Mouse (Mus musculus) kidney, postnatal 0 days (tissue): ENCODE measurements at regions not wholly inside any gene's neighbourhood (a gene's known extent, or its start where the extent isn't known, plus 50 kb on each side); places are given as distances from the start of the nearest gene placed in this dataset.

Source experiments
- ATAC-seq: fragments of 200-750 bp; cut with Nextera tagmentation; replicated peaks from 2 replicates; pipeline ENCODE4 v1.8.0; 2017; ENCODE audit warnings: low read depth, moderate number of reproducible peaks, moderate TSS enrichment, moderate library complexity; ENCODE audit not compliant: low FRiP score
- DNase-seq: peaks from one replicate; pipeline ENCODE4 v3.0.0-alpha.2; 2016; ENCODE audit warnings: low spot score
- H3K27ac ChIP-seq: fragments of 300-500 bp; sonication (generic); 2 replicates; pipeline ENCODE4 v1.5.1; 2014; ENCODE audit warnings: mild to moderate bottlenecking
- H3K27me3 ChIP-seq: fragments of 300-500 bp; sonication (generic); 2 replicates; pipeline ENCODE4 v1.6.1; 2014; ENCODE audit warnings: low read length, mixed read lengths; ENCODE audit not compliant: insufficient read depth
- H3K36me3 ChIP-seq: fragments of 300-500 bp; sonication (generic); 2 replicates; pipeline ENCODE4 v1.6.1; 2014; ENCODE audit warnings: low read length, mixed read lengths; ENCODE audit not compliant: insufficient read depth
- H3K4me1 ChIP-seq: fragments of 300-500 bp; sonication (generic); replicated peaks from 2 replicates; pipeline ENCODE4 v1.6.1; 2014; ENCODE audit warnings: antibody characterized with exemption, low read length, mixed read lengths; ENCODE audit not compliant: insufficient read depth
- H3K4me2 ChIP-seq: fragments of 300-500 bp; sonication (generic); 2 replicates; pipeline ENCODE4 v1.6.1; 2014; ENCODE audit warnings: mild to moderate bottlenecking, low read length, moderate library complexity, mixed read lengths
- H3K4me3 ChIP-seq: fragments of 300-500 bp; sonication (generic); replicated peaks from 2 replicates; pipeline ENCODE4 v1.5.1; 2014; ENCODE audit warnings: low read depth, low read length
- H3K9ac ChIP-seq: fragments of 300-500 bp; sonication (generic); 2 replicates; pipeline ENCODE4 v1.6.1; 2014; ENCODE audit warnings: low read depth, low read length
- H3K9me3 ChIP-seq: fragments of 300-500 bp; sonication (generic); replicated peaks from 2 replicates; pipeline ENCODE4 v1.6.1; 2016; ENCODE audit warnings: low read length, inconsistent platforms, mixed read lengths
- CTCF ChIP-seq: IDR thresholded peaks from 2 replicates; pipeline ENCODE4 v1.5.1; 2016; ENCODE audit warnings: antibody characterized with exemption, low read depth, mild to moderate bottlenecking, moderate library complexity
- WGBS: fragments of 180-500 bp; shearing (Covaris S2); extraction: QIAGEN DNeasy Blood & Tissue Kit; methylation state at CpG from one replicate; pipeline ENCODE4 v1.1.7; 2014; 5-methylcytosine and 5-hydroxymethylcytosine counted together

GRCm38 (mm10) chr1:96397982-96398381, 474.0 kb downstream of the Slco4c1 start:
- no peaks in the 10 kb centered on the region for H3K27me3 ChIP-seq
- TF ChIP-seq CTCF = no peak
- H3K4me1 ChIP-seq = no peaks in the 10 kb centered on the region
- WGBS = 60% methylated on average over 4 of the region's 4 CpGs
- H3K9ac ChIP-seq = no peak overlapping the region
- H3K27ac ChIP-seq = no peak overlapping the region
- DNase-seq = no peak
- no peaks in the 10 kb centered on the region for H3K36me3 ChIP-seq
- H3K4me2 ChIP-seq = no peak overlapping the region
- ATAC-seq = no peak
- no peak overlapping the region for H3K4me3 ChIP-seq
- H3K9me3 ChIP-seq = no peaks in the 10 kb centered on the region

GRCm38 (mm10) chr1:96388417-96388816, 483.6 kb downstream of the Slco4c1 start:
- no peak overlapping the region for H3K4me2 ChIP-seq
- ATAC-seq = no peak
- no peaks in the 10 kb centered on the region for H3K4me1 ChIP-seq
- H3K9ac ChIP-seq = no peak overlapping the region
- TF ChIP-seq CTCF = no peak
- no peak for DNase-seq
- H3K4me3 ChIP-seq = no peak overlapping the region
- WGBS = 89% methylated on average over 5 of the region's 5 CpGs
- no peaks in the 10 kb centered on the region for H3K27me3 ChIP-seq
- no peak overlapping the region for H3K27ac ChIP-seq
- H3K9me3 ChIP-seq = no peaks in the 10 kb centered on the region
- no peaks in the 10 kb centered on the region for H3K36me3 ChIP-seq

GRCm38 (mm10) chr1:96385916-96386315, 486.1 kb downstream of the Slco4c1 start:
- Histone ChIP-seq H3K27ac (no peak overlapping the region), H3K9ac (no peak overlapping the region), H3K4me3 (no peak overlapping the region), H3K27me3 (no peaks in the 10 kb centered on the region), H3K36me3 (no peaks in the 10 kb centered on the region), H3K4me1 (no peaks in the 10 kb centered on the region), H3K4me2 (no peak overlapping the region), H3K9me3 (no peaks in the 10 kb centered on the region)
- ATAC-seq (no peak), DNase-seq (no peak)
- no peak for TF ChIP-seq CTCF
- 96% methylated on average over 1 of the region's 1 CpGs for WGBS

GRCm38 (mm10) chr1:96362713-96363441, 509.1 kb downstream of the Slco4c1 start:
- Histone ChIP-seq H3K36me3 (no peaks in the 10 kb centered on the region), H3K4me1 (no peaks in the 10 kb centered on the region)
- DNase-seq = no peak

GRCm38 (mm10) chr1:96347231-96347630, 524.7 kb downstream of the Slco4c1 start:
- H3K4me1 ChIP-seq = no peaks in the 10 kb centered on the region
- H3K4me2 ChIP-seq = no peak overlapping the region
- H3K4me3 ChIP-seq = no peak overlapping the region
- WGBS = 13% methylated on average over 1 of the region's 1 CpGs
- no peak for DNase-seq
- no peaks in the 10 kb centered on the region for H3K27me3 ChIP-seq
- no peak for TF ChIP-seq CTCF
- H3K9me3 ChIP-seq = no peaks in the 10 kb centered on the region
- H3K9ac ChIP-seq = no peak overlapping the region
- no peak for ATAC-seq
- H3K27ac ChIP-seq = no peak overlapping the region
- no peaks in the 10 kb centered on the region for H3K36me3 ChIP-seq

More at GRCm38 (mm10) chr1:96362713-96363441, 509.1 kb downstream of the Slco4c1 start:
- no peak for ATAC-seq
- Histone ChIP-seq H3K4me3 (no peak overlapping the region), H3K27me3 (no peaks in the 10 kb centered on the region), H3K9ac (no peak overlapping the region), H3K9me3 (no peaks in the 10 kb centered on the region), H3K27ac (no peak overlapping the region), H3K4me2 (no peak overlapping the region)
- no peak for TF ChIP-seq CTCF
- 26% methylated on average over 2 of the region's 2 CpGs for WGBS

GRCm38 (mm10) chr1:96346465-96347002, 525.4 kb downstream of the Slco4c1 start:
- Histone ChIP-seq H3K27me3 (no peaks in the 10 kb centered on the region), H3K4me2 (no peak overlapping the region), H3K4me3 (no peak overlapping the region), H3K9ac (no peak overlapping the region), H3K9me3 (no peaks in the 10 kb centered on the region), H3K4me1 (no peaks in the 10 kb centered on the region), H3K27ac (no peak overlapping the region), H3K36me3 (no peaks in the 10 kb centered on the region)
- ATAC-seq (no peak), DNase-seq (no peak)
- TF ChIP-seq CTCF = no peak
- 86% methylated on average over 5 of the region's 5 CpGs for WGBS
